Mouse (Mus musculus): ENCODE results near the gene Krtap5-4. TPM values are rescaled to one million over a fixed set of nuclear protein-coding genes. Genes with fewer than 3 reads are reported as not detected.
"Not testable (repeated sequence)": the region's sequence is repeated elsewhere in the genome, so short reads cannot be mapped to it uniquely, and the experiment has no call there.

The Krtap5-4 gene
- polyA plus RNA-seq, 1 experiment from 2014 or later = not detected

- Histone ChIP-seq H3K4me3 (replicated peaks; ENCODE audit: low read length) (peak overlapping the region; percentile 43), H3K4me1 (replicated peaks; ENCODE audit: control insufficient read depth, insufficient read depth, low read length) (peaks cover 3% of the 10 kb centered on the region; the same call in 1 of the 2 replicates), H3K9ac (peak overlapping the region; percentile 61), H3K27me3 (ENCODE audit: control insufficient read depth, insufficient read depth, low read length) (peaks cover 14% of the 10 kb centered on the region), H3K4me2 (replicated peaks) (peak overlapping the region; percentile 87), H3K9me3 (ENCODE audit: control insufficient read depth, low read length) (no peaks in the 10 kb centered on the region), H3K27ac (peak overlapping the region; percentile 74), H3K36me3 (replicated peaks; ENCODE audit: control insufficient read depth, insufficient read depth) (no peaks in the 10 kb centered on the region)
- ATAC-seq (ENCODE audit: low FRiP score) (peak; percentile 74), DNase-seq (ENCODE audit: low spot score) (no peak)
- 19% methylated on average over 23 of the region's 23 CpGs for WGBS
Measured at GRCm38 (mm10) chr7:142285130-142285835, 18.1 kb upstream of the Krtap5-4 start.

- not testable (repeated sequence) for H3K9ac ChIP-seq; ATAC-seq (ENCODE audit: low FRiP score); H3K4me2 ChIP-seq (replicated peaks); H3K27ac ChIP-seq; H3K4me1 ChIP-seq (replicated peaks; ENCODE audit: control insufficient read depth, insufficient read depth, low read length); DNase-seq (ENCODE audit: low spot score); H3K36me3 ChIP-seq (replicated peaks; ENCODE audit: control insufficient read depth, insufficient read depth); H3K9me3 ChIP-seq (ENCODE audit: control insufficient read depth, low read length); H3K4me3 ChIP-seq (replicated peaks; ENCODE audit: low read length)
- 87% methylated on average over 9 of the region's 9 CpGs for WGBS
- H3K27me3 ChIP-seq (ENCODE audit: control insufficient read depth, insufficient read depth, low read length) = peaks cover 14% of the 10 kb centered on the region
Measured at GRCm38 (mm10) chr7:142285910-142286612, 17.3 kb upstream of the Krtap5-4 start.

GRCm38 (mm10) chr7:142293851-142294250 lies 9.5 kb upstream of the Krtap5-4 start:
- 0% methylated on average over 2 of the region's 2 CpGs for WGBS

GRCm38 (mm10) chr7:142295418-142295817 lies 7.9 kb upstream of the Krtap5-4 start:
- H3K36me3 ChIP-seq (replicated peaks; ENCODE audit: control insufficient read depth, insufficient read depth) = no peaks in the 10 kb centered on the region
- no peak overlapping the region for H3K9ac ChIP-seq
- ATAC-seq (ENCODE audit: low FRiP score) = no peak
- H3K4me3 ChIP-seq (replicated peaks; ENCODE audit: low read length) = no peak overlapping the region
- no peak overlapping the region for H3K27ac ChIP-seq
- no peaks in the 10 kb centered on the region for H3K4me1 ChIP-seq (replicated peaks; ENCODE audit: control insufficient read depth, insufficient read depth, low read length)
- H3K27me3 ChIP-seq (ENCODE audit: control insufficient read depth, insufficient read depth, low read length) = no peaks in the 10 kb centered on the region
- no peak for DNase-seq (ENCODE audit: low spot score)
- no peak overlapping the region for H3K4me2 ChIP-seq (replicated peaks)
- no peaks in the 10 kb centered on the region for H3K9me3 ChIP-seq (ENCODE audit: control insufficient read depth, low read length)

More at GRCm38 (mm10) chr7:142293851-142294250, 9.5 kb upstream of the Krtap5-4 start:
- not testable (repeated sequence) for H3K27ac ChIP-seq; H3K4me1 ChIP-seq (replicated peaks; ENCODE audit: control insufficient read depth, insufficient read depth, low read length); H3K4me2 ChIP-seq (replicated peaks); H3K9ac ChIP-seq; ATAC-seq (ENCODE audit: low FRiP score); H3K27me3 ChIP-seq (ENCODE audit: control insufficient read depth, insufficient read depth, low read length); H3K4me3 ChIP-seq (replicated peaks; ENCODE audit: low read length); H3K36me3 ChIP-seq (replicated peaks; ENCODE audit: control insufficient read depth, insufficient read depth); H3K9me3 ChIP-seq (ENCODE audit: control insufficient read depth, low read length)
- DNase-seq (ENCODE audit: low spot score) = peak; percentile 69

- H3K4me1 ChIP-seq (replicated peaks; ENCODE audit: control insufficient read depth, insufficient read depth, low read length); ATAC-seq (ENCODE audit: low FRiP score); H3K9ac ChIP-seq; H3K4me3 ChIP-seq (replicated peaks; ENCODE audit: low read length); H3K27ac ChIP-seq; H3K4me2 ChIP-seq (replicated peaks); H3K9me3 ChIP-seq (ENCODE audit: control insufficient read depth, low read length); H3K36me3 ChIP-seq (replicated peaks; ENCODE audit: control insufficient read depth, insufficient read depth); DNase-seq (ENCODE audit: low spot score); H3K27me3 ChIP-seq (ENCODE audit: control insufficient read depth, insufficient read depth, low read length): not testable (repeated sequence)
- WGBS = 33% methylated on average over 4 of the region's 4 CpGs
Measured at GRCm38 (mm10) chr7:142296108-142296507, 7.2 kb upstream of the Krtap5-4 start.

GRCm38 (mm10) chr7:142297018-142297417 lies 6.3 kb upstream of the Krtap5-4 start, which contains the start of gene Krtap5-1:
Gene Krtap5-1, minus strand, starts transcription at chr7:142297118.
- H3K9me3 ChIP-seq (ENCODE audit: control insufficient read depth, low read length); H3K4me2 ChIP-seq (replicated peaks); DNase-seq (ENCODE audit: low spot score); H3K9ac ChIP-seq; H3K4me3 ChIP-seq (replicated peaks; ENCODE audit: low read length); H3K27me3 ChIP-seq (ENCODE audit: control insufficient read depth, insufficient read depth, low read length); H3K36me3 ChIP-seq (replicated peaks; ENCODE audit: control insufficient read depth, insufficient read depth); H3K4me1 ChIP-seq (replicated peaks; ENCODE audit: control insufficient read depth, insufficient read depth, low read length); H3K27ac ChIP-seq; ATAC-seq (ENCODE audit: low FRiP score): not testable (repeated sequence)

- H3K36me3 ChIP-seq (replicated peaks; ENCODE audit: control insufficient read depth, insufficient read depth); H3K27me3 ChIP-seq (ENCODE audit: control insufficient read depth, insufficient read depth, low read length); ATAC-seq (ENCODE audit: low FRiP score); H3K9ac ChIP-seq; DNase-seq (ENCODE audit: low spot score); H3K4me3 ChIP-seq (replicated peaks; ENCODE audit: low read length); H3K27ac ChIP-seq; H3K9me3 ChIP-seq (ENCODE audit: control insufficient read depth, low read length); H3K4me1 ChIP-seq (replicated peaks; ENCODE audit: control insufficient read depth, insufficient read depth, low read length); H3K4me2 ChIP-seq (replicated peaks): not testable (repeated sequence)
- 89% methylated on average over 1 of the region's 1 CpGs for WGBS
Measured at GRCm38 (mm10) chr7:142303929-142304328, 580 bp downstream of the Krtap5-4 start.

- H3K4me2 ChIP-seq (replicated peaks) = no peak overlapping the region
- no peaks in the 10 kb centered on the region for H3K9me3 ChIP-seq (ENCODE audit: control insufficient read depth, low read length)
- H3K4me1 ChIP-seq (replicated peaks; ENCODE audit: control insufficient read depth, insufficient read depth, low read length) = 0 out of 2 replicates have a peak, but pooled peaks cover 9% of the 10 kb centered on the region
- no peak overlapping the region for H3K4me3 ChIP-seq (replicated peaks; ENCODE audit: low read length)
- no peaks in the 10 kb centered on the region for H3K27me3 ChIP-seq (ENCODE audit: control insufficient read depth, insufficient read depth, low read length)
- peak; percentile 49 for DNase-seq (ENCODE audit: low spot score)
- no peaks in the 10 kb centered on the region for H3K36me3 ChIP-seq (replicated peaks; ENCODE audit: control insufficient read depth, insufficient read depth)
- peak; percentile 56 for ATAC-seq (ENCODE audit: low FRiP score)
- H3K27ac ChIP-seq = no peak overlapping the region
- 36% methylated on average over 5 of the region's 5 CpGs for WGBS
- H3K9ac ChIP-seq = no peak overlapping the region
Measured at GRCm38 (mm10) chr7:142314600-142315285, 11.4 kb downstream of the Krtap5-4 start.

GRCm38 (mm10) chr7:142316558-142316957 lies 13.2 kb downstream of the Krtap5-4 start:
- peak; percentile 77 for DNase-seq (ENCODE audit: low spot score)
- 48% methylated on average over 6 of the region's 6 CpGs for WGBS
- H3K36me3 ChIP-seq (replicated peaks; ENCODE audit: control insufficient read depth, insufficient read depth) = no peaks in the 10 kb centered on the region
- no peak overlapping the region for H3K4me3 ChIP-seq (replicated peaks; ENCODE audit: low read length)
- no peak overlapping the region for H3K27ac ChIP-seq
- no peak for ATAC-seq (ENCODE audit: low FRiP score)
- H3K4me2 ChIP-seq (replicated peaks) = no peak overlapping the region
- H3K9me3 ChIP-seq (ENCODE audit: control insufficient read depth, low read length) = no peaks in the 10 kb centered on the region
- H3K9ac ChIP-seq = no peak overlapping the region
- 0 out of 2 replicates have a peak, but pooled peaks cover 16% of the 10 kb centered on the region for H3K4me1 ChIP-seq (replicated peaks; ENCODE audit: control insufficient read depth, insufficient read depth, low read length)
- no peaks in the 10 kb centered on the region for H3K27me3 ChIP-seq (ENCODE audit: control insufficient read depth, insufficient read depth, low read length)
